Mouse (Mus musculus) hindlimb bud, embryonic 11.5 days (tissue): ENCODE data around the gene Rps12.
"Not testable (repeated sequence)": the region's sequence is repeated elsewhere in the genome, so short reads cannot be mapped to it uniquely, and the experiment has no call there.

ENCODE experiments used
- DNase-seq: peaks from one replicate; pipeline ENCODE4 v3.0.0-alpha.2; 2012; ENCODE audit warnings: low read depth, low spot score; ENCODE audit errors: extremely low spot score

The Rps12 gene

GRCm38 (mm10) chr10:23786040-23786439 lies 1.0 kb downstream of the Rps12 start:
- no peak for DNase-seq

GRCm38 (mm10) chr10:23785599-23785998 lies 1.5 kb downstream of the Rps12 start:
- DNase-seq = not testable (repeated sequence)

GRCm38 (mm10) chr10:23784121-23784520 lies 3.0 kb downstream of the Rps12 start:
- no peak for DNase-seq

GRCm38 (mm10) chr10:23783493-23783884 lies 3.6 kb downstream of the Rps12 start:
- DNase-seq = no peak

GRCm38 (mm10) chr10:23782855-23783492 lies 4.1 kb downstream of the Rps12 start:
- DNase-seq = no peak

- no peak for DNase-seq
These were observed 5.0 kb downstream of the Rps12 start for GRCm38 (mm10) chr10:23781760-23782735.

GRCm38 (mm10) chr10:23780539-23781275 lies 6.4 kb downstream of the Rps12 start:
- no peak for DNase-seq

GRCm38 (mm10) chr10:23777288-23777945 lies 9.7 kb downstream of the Rps12 start:
- no peak for DNase-seq

- DNase-seq = no peak
These were observed 32.9 kb downstream of the Rps12 start for GRCm38 (mm10) chr10:23754166-23754565.
